Mouse (Mus musculus) liver, postnatal 0 days (tissue): Measurements from ENCODE around the gene Snai3. TPM values are rescaled to one million over a fixed set of nuclear protein-coding genes. Genes with fewer than 3 reads are reported as not detected.

ENCODE experiments used
- ATAC-seq: fragments of 200-750 bp; cut with Nextera tagmentation; 2 replicates; pipeline ENCODE4 v1.8.0; 2017; ENCODE audit warnings: mild to moderate bottlenecking, moderate library complexity
- DNase-seq: peaks from one replicate; pipeline ENCODE4 v3.0.0-alpha.2; 2016
- H3K27ac ChIP-seq: fragments of 300-500 bp; sonication (generic); 2 replicates; pipeline ENCODE4 v1.5.1; 2014; ENCODE audit warnings: antibody characterized with exemption, moderate library complexity, mild to moderate bottlenecking, low read depth
- H3K27me3 ChIP-seq: fragments of 300-500 bp; sonication (generic); 2 replicates; pipeline ENCODE4 v1.6.1; 2014; ENCODE audit warnings: low read length, control low read depth, mixed read lengths; ENCODE audit not compliant: insufficient read depth
- H3K36me3 ChIP-seq: fragments of 300-500 bp; sonication (generic); replicated peaks from 2 replicates; pipeline ENCODE4 v1.6.1; 2014; ENCODE audit warnings: mild to moderate bottlenecking, control low read depth, low read length, moderate library complexity, mixed read lengths; ENCODE audit not compliant: insufficient read depth
- H3K4me1 ChIP-seq: fragments of 300-500 bp; sonication (generic); 2 replicates; pipeline ENCODE4 v1.6.1; 2014; ENCODE audit warnings: antibody characterized with exemption, mild to moderate bottlenecking, control low read depth; ENCODE audit not compliant: insufficient read depth
- H3K4me2 ChIP-seq: fragments of 300-500 bp; sonication (generic); 2 replicates; pipeline ENCODE4 v1.6.1; 2014; ENCODE audit warnings: low read depth, mild to moderate bottlenecking, low read length, moderate library complexity, mixed read lengths
- H3K4me3 ChIP-seq: fragments of 300-500 bp; sonication (generic); 2 replicates; pipeline ENCODE4 v1.5.1; 2014; ENCODE audit warnings: low read depth, low read length
- H3K9ac ChIP-seq: fragments of 300-500 bp; sonication (generic); replicated peaks from 2 replicates; pipeline ENCODE4 v1.6.1; 2014; ENCODE audit warnings: mild to moderate bottlenecking, moderate library complexity
- H3K9me3 ChIP-seq: fragments of 300-500 bp; sonication (generic); 2 replicates; pipeline ENCODE4 v1.6.1; 2016; ENCODE audit warnings: mild to moderate bottlenecking, control low read depth, low read length, mixed read lengths
- CTCF ChIP-seq: sonication (generic); IDR thresholded peaks from 2 replicates; pipeline ENCODE4 v1.5.1; 2016; ENCODE audit warnings: antibody characterized with exemption, low read depth
- EP300 ChIP-seq: IDR thresholded peaks from 2 replicates; pipeline ENCODE4 v1.6.1; 2016; ENCODE audit warnings: antibody characterized with exemption, low read depth, mild to moderate bottlenecking
- WGBS: fragments of 180-500 bp; shearing (Covaris S2); extraction: QIAGEN DNeasy Blood & Tissue Kit; methylation state at CpG from one replicate; pipeline ENCODE4 v1.1.7; 2014; ENCODE audit not compliant: insufficient replicate concordance; 5-methylcytosine and 5-hydroxymethylcytosine counted together
- polyA plus RNA-seq: library from polyadenylated mRNA; unstranded; fragments of >200 nt; fragmentation: Nextera tagmentation; extraction: Ambion mirVana; gene quantifications from 2 replicates; pipeline ENCODE4 v1.2.1, GENCODE M21; 2015

Snai3 gene
- polyA plus RNA-seq, 1 experiment from 2014 or later: 1.4 TPM

DNA sequence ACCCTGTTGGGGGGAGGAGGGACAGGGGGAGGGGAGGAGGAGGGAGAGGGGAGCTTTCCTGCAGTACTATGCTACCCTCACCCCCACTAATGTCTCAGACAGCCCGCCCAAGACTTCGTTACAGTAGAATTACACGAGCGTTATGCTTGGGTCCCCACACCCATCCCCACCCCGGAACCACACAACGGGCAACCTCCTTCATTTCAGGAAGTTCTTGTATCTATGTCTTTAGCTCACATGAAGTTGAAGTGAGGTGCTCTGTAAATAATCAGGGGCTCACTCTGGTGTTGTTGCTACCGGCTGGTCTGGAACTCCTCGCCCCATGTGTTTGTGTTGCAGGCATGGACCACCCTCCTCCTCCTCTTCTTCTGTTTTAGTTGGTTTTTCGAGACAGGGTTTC, 32.4 kb downstream of the Snai3 start:
- H3K9ac ChIP-seq: no peak overlapping the region
- H3K27ac ChIP-seq: peak overlapping the region; percentile 24; the same call in 1 of the 2 replicates
- peaks cover 21% of the 10 kb centered on the region for H3K4me1 ChIP-seq
- peak overlapping the region; percentile 26; the same call in 1 of the 2 replicates for H3K4me2 ChIP-seq
- DNase-seq (no peak), ATAC-seq (no peak)
- peaks cover 19% of the 10 kb centered on the region for H3K36me3 ChIP-seq
- WGBS: 64% methylated on average over 9 of the region's 9 CpGs
- H3K27me3 ChIP-seq: no peaks in the 10 kb centered on the region
- no peak for TF ChIP-seq EP300
- no peak for TF ChIP-seq CTCF
- no peaks in the 10 kb centered on the region for H3K9me3 ChIP-seq
- H3K4me3 ChIP-seq: no peak overlapping the region

GRCm38 (mm10) chr8:122427607-122428006, 32.9 kb downstream of the Snai3 start:
- DNase-seq: no peak
- Histone ChIP-seq H3K9ac (no peak overlapping the region), H3K9me3 (no peaks in the 10 kb centered on the region), H3K27me3 (no peaks in the 10 kb centered on the region), H3K4me3 (no peak overlapping the region), H3K4me2 (peak overlapping the region; percentile 26; the same call in 1 of the 2 replicates), H3K27ac (peak overlapping the region; percentile 12; the same call in 1 of the 2 replicates), H3K4me1 (peaks cover 15% of the 10 kb centered on the region), H3K36me3 (peaks cover 19% of the 10 kb centered on the region)
- no peak for ATAC-seq
- no peak for TF ChIP-seq EP300
- no peak for TF ChIP-seq CTCF
- 78% methylated on average over 7 of the region's 7 CpGs for WGBS

GRCm38 (mm10) chr8:122426145-122426544, 34.4 kb downstream of the Snai3 start:
- ATAC-seq (no peak), DNase-seq (no peak)
- no peaks in the 10 kb centered on the region for H3K9me3 ChIP-seq
- peaks cover 5% of the 10 kb centered on the region; the same call in 1 of the 2 replicates for H3K4me1 ChIP-seq
- H3K27ac ChIP-seq: no peak overlapping the region
- peaks cover 19% of the 10 kb centered on the region for H3K36me3 ChIP-seq
- 64% methylated on average over 9 of the region's 9 CpGs for WGBS
- H3K27me3 ChIP-seq: no peaks in the 10 kb centered on the region
- TF ChIP-seq CTCF: no peak
- TF ChIP-seq EP300: no peak
- H3K4me3 ChIP-seq: no peak overlapping the region
- H3K4me2 ChIP-seq: no peak overlapping the region
- no peak overlapping the region for H3K9ac ChIP-seq

DNA sequence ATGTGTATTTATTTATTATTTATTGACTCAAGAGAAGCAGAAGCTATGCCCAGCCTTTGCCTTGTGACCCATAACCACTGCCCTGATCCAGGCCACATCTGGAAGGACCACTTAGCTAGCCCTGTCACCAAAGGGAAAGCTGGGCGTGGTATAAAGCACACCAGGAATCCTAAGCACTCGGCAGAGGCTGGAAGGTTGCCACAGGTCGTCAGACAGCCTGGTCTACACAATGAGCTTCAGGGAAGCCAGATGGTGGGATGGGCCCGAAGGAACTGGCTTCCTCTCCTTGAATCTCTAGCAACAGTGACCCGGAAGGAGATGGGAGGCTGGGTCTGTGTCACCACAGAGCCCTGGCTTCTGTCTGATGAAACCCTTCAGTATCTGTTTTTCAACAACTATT, 36.9 kb downstream of the Snai3 start:
- Histone ChIP-seq H3K9ac (no peak overlapping the region), H3K4me3 (no peak overlapping the region), H3K9me3 (no peaks in the 10 kb centered on the region), H3K27ac (no peak overlapping the region), H3K36me3 (peaks cover 22% of the 10 kb centered on the region), H3K27me3 (no peaks in the 10 kb centered on the region), H3K4me1 (no peaks in the 10 kb centered on the region; the same call in 1 of the 2 replicates), H3K4me2 (no peak overlapping the region)
- WGBS: 56% methylated on average over 5 of the region's 5 CpGs
- TF ChIP-seq CTCF (no peak), EP300 (no peak)
- DNase-seq (no peak), ATAC-seq (no peak)

GRCm38 (mm10) chr8:122423217-122423616, 37.3 kb downstream of the Snai3 start:
- no peak for ATAC-seq
- Histone ChIP-seq H3K27me3 (no peaks in the 10 kb centered on the region), H3K27ac (no peak overlapping the region), H3K9ac (no peak overlapping the region), H3K4me3 (no peak overlapping the region), H3K4me1 (no peaks in the 10 kb centered on the region), H3K9me3 (no peaks in the 10 kb centered on the region), H3K36me3 (peaks cover 22% of the 10 kb centered on the region), H3K4me2 (no peak overlapping the region)
- TF ChIP-seq CTCF (no peak), EP300 (no peak)
- 86% methylated on average over 24 of the region's 24 CpGs for WGBS
- no peak for DNase-seq

DNA sequence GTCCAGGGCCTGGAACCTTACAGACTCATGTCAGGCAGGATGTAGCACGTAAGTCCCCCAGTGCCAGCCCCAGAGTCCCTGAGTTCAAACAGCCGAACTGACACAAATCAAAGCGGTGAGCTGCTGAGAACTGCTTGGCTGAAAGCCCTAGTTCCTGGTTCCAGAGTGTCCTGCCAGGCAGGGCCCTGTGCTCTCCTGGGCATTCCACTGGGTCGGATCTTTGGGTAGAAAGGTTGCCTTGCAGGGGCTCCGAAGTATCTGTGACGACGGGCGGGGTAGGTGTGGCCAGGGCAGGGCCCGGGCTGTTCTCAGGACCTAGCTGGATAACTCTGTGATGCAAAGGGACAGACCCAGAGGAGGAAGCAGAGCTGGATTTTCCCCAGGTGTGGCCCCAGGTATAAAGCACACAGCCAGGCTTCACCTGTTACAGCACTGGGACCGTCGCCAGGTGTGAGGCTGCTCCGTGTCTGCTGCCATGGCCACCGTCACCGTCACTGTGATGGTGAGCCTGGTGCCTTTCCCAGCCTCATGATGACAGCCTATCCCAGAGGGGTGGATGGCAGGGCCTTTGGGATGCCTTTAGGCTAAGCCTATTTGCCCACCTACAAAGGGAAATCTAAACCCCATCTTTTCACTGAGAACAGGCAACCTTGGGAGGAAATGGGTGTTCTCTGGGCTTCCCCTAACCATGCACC, 39.0 kb downstream of the Snai3 start, which contains the start of gene Il17c:
Gene Il17c, plus strand, starts transcription at position 645 of the 695 bp plus-strand sequence.
- DNase-seq: no peak
- no peak for TF ChIP-seq EP300
- no peak for TF ChIP-seq CTCF
- WGBS: 75% methylated on average over 14 of the region's 14 CpGs
- Histone ChIP-seq H3K4me3 (no peak within 1 kb of the TSS), H3K4me1 (no peaks in the 10 kb centered on the region), H3K9ac (no peak within 1 kb of the TSS), H3K27me3 (no peaks in the 10 kb centered on the region), H3K36me3 (peaks cover 22% of the 10 kb centered on the region; the same call in 1 of the 2 replicates), H3K27ac (no peak within 1 kb of the TSS), H3K4me2 (no peak within 1 kb of the TSS), H3K9me3 (no peaks in the 10 kb centered on the region)
- no peak for ATAC-seq
